Mouse (Mus musculus): Measurements from ENCODE around the gene Espnl.

The Espnl gene

GRCm38 (mm10) chr1:91321760-91322438 is at the start of gene Espnl:
Gene Espnl (plus strand): TSS chr1:91322075.
- TF ChIP-seq GATA4 (IDR thresholded peaks at IDR 0.05; ENCODE audit: insufficient replicate concordance, low read length): no peak

DNA sequence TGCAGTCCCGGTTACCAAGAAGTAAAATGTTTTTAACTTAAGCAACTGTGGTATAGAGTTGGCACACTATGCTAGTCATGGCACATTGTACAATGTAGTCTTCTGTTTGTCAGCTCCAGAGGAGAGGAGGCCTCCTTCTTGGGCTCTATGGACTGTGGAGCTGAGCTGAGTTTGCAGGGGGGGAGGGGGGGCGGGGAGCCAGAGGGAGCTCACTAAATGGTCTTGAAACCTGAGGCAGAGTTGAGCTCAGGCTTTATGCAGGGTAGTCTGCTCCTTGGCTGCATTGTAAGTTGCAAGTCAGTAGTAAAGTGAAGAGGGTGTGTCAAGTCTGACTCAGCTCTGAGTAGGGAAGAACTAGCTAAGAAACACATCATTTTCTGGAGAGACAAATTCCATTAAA is 49.6 kb upstream of the Espnl start:
- no peak for TF ChIP-seq GATA4 (IDR thresholded peaks at IDR 0.05; ENCODE audit: insufficient replicate concordance, low read length)

DNA sequence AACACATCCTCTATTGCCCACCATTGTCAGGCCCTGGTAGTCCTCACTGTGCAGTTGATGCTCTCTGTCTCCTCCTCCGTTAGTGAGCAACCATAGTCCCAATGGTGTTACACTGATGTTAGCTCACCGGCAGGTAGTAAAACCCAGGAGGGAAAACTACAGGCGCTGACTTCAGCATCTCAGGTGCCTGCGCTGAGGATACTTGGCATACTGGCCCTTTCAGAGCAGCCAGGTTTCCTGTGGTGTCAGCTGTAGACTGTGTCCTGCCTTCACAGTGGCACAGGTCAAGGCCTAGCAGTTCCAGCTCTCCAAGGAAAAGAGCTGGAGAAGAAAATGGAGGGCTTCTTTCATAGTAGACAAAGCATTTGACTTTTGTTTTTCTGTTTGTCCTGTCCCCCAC is 45.3 kb upstream of the Espnl start:
- TF ChIP-seq GATA4 (IDR thresholded peaks at IDR 0.05; ENCODE audit: insufficient replicate concordance, low read length): no peak

GRCm38 (mm10) chr1:91277480-91277879 is 44.4 kb upstream of the Espnl start:
- TF ChIP-seq GATA4 (IDR thresholded peaks at IDR 0.05; ENCODE audit: insufficient replicate concordance, low read length): no peak

GRCm38 (mm10) chr1:91278410-91279119 is 43.3 kb upstream of the Espnl start:
- TF ChIP-seq GATA4 (IDR thresholded peaks at IDR 0.05; ENCODE audit: insufficient replicate concordance, low read length): no peak

- no peak for TF ChIP-seq GATA4 (IDR thresholded peaks at IDR 0.05; ENCODE audit: insufficient replicate concordance, low read length)
These were observed 42.7 kb upstream of the Espnl start for GRCm38 (mm10) chr1:91279126-91279525.

DNA sequence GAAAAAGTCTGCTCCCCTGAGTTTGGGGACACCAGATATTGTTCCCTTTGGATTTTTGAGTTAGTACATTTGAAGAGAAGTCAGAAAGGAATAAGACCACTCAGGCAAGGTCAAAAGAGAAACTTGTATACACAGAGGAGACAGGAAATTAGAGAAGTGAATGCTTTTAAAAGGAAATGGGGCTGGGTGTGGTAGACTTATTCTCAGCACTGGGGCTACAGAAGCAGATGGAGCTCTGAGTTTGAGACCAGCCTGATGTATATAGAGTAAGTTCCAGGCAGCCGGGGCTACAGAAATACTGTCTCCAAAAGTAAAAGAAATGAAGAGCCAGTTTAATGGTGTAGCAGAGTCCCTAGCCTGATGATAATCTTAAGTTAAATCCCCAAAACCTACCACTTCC is 39.3 kb upstream of the Espnl start:
- TF ChIP-seq GATA4 (IDR thresholded peaks at IDR 0.05; ENCODE audit: insufficient replicate concordance, low read length): no peak

- no peak for TF ChIP-seq GATA4 (IDR thresholded peaks at IDR 0.05; ENCODE audit: insufficient replicate concordance, low read length)
These were observed 32.5 kb upstream of the Espnl start for GRCm38 (mm10) chr1:91289375-91289774.

- no peak for TF ChIP-seq GATA4 (IDR thresholded peaks at IDR 0.05; ENCODE audit: insufficient replicate concordance, low read length)
These were observed 29.6 kb upstream of the Espnl start for GRCm38 (mm10) chr1:91292101-91292825.

GRCm38 (mm10) chr1:91295544-91295943 is 26.3 kb upstream of the Espnl start:
- TF ChIP-seq GATA4 (IDR thresholded peaks at IDR 0.05; ENCODE audit: insufficient replicate concordance, low read length): no peak

- TF ChIP-seq GATA4 (IDR thresholded peaks at IDR 0.05; ENCODE audit: insufficient replicate concordance, low read length): peak; percentile 57; the same call in 1 of the 2 replicates
These were observed 23.8 kb upstream of the Espnl start, which contains the start of gene Scly for GRCm38 (mm10) chr1:91297799-91298744. Gene Scly (plus strand): TSS chr1:91298338.

DNA sequence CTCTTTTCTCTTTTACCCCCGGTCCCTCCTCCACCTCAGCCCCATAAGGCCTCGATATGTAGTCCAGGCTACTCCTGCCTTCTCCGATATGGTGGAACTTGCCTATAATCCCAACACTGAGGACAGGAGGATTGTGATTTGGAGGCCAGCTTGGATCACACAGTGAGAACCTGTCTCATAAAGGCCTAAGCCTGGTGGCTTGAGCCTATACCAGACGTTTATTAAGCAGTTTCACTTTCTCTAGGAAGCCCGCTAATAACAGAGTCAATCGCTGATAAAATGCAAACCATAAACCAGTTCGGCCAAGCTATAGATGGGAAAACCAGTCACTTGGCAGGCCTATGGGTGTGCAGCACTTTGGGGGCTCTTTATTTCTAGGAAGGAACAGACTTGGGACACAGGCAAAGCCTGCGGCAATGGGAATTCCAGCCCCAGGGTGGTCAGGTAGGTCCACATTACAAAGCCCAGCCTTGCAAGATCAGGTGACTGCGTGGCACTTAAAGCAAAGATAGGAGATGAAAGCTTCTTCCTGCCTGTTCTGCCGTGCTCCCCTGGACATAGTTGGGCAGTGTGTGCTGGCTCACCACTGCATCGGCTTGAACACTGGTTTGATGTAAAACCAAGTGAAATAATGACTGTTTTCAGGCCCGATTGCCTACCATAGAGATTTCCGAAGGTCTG is 22.7 kb upstream of the Espnl start:
- TF ChIP-seq GATA4 (IDR thresholded peaks at IDR 0.05; ENCODE audit: insufficient replicate concordance, low read length): no peak

DNA sequence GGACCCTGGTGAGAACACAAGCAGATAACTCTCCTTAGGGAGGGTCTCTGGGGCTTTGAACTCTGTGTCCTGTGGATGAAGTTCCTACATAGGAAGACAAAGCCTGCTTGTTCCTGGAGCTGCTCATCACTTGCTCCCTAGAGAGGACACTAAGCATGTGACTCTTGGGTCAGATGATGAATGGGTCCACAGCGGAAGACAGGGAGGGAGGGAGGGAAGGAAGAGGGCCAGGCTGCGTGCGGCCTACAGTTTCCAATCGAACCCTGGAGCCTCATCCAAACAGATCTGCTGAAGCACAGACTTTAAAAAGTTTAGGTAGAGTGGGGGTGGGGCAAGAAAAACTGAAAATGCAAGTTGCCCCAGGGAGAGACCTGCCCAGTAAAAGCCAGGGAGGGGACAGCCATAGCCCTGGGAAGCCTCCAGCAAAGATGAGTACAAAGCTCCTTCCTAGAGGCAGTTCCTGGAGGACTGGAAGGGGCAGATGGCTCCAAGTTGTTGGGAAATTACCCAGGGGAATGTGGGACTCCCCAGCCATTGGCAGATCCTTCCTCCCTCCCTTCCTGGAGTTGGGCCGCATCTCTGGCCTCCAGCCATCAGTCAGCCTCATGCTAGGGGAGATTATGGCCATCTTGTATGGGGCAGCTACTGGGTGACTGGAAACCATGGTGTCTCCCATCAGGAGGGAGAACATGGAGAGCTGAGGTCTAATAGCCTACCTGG is 22.0 kb upstream of the Espnl start:
- no peak for TF ChIP-seq GATA4 (IDR thresholded peaks at IDR 0.05; ENCODE audit: insufficient replicate concordance, low read length)
